8 mouse cellular contexts compared by ENCODE assay signal in the genomic region with DNA sequence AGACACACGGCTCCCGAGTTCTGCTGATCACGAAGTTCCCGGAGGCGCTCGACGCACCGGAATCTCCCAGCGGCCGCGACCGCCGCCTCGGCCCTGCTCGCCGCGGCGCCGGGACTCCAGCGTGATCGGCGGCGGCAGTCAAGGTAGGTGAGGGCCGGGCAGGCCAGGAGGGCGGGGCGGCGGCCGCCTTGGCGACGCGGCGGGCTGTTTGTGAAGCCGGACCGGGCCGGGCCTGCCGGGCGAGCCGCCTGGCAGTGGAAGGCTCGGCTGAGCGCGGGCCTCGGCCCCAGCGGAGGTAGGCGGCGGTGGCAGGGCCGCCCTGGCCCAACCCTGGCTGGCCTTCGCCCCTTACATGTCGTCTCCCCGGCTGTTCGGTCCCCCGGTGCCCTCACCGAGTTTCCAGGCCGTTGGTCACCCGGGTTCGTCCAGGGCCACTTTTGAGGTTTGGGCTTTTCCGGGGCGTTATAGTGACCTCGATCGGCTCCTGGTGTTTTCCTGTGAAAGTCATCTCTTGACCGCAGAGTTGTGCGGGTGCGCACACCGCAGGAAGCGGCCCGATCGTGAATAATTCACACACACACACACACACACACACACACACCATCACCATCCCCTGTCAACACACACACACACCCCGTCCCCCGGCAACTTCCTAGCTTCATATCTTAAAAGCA. TPM values are rescaled to one million over a fixed set of nuclear protein-coding genes. Genes with fewer than 3 reads are reported as not detected.
DNase-seq lines count a peak whose midpoint lies in the region; ATAC-seq and TF ChIP-seq lines count a peak whose summit lies in the region.

No protein-coding gene starts in this region.

- no peaks in the 10 kb centered on the region for H3K9me3 ChIP-seq in embryonic facial prominence, embryonic 12.5 days
- H3K9me3 ChIP-seq in intestine, embryonic 14.5 days (ENCODE audit: control insufficient read depth, low read length), result no peaks in the 10 kb centered on the region
- no peaks in the 10 kb centered on the region for H3K9me3 ChIP-seq in midbrain, embryonic 13.5 days

- H3K9ac ChIP-seq in heart, adult 2 months (ENCODE audit: low read depth, low read length), result peak overlapping the region; percentile 94
- peak overlapping the region; percentile 96 for H3K9ac ChIP-seq in embryonic facial prominence, embryonic 12.5 days
- H3K9ac ChIP-seq in intestine, embryonic 14.5 days (ENCODE audit: low read length), result peak overlapping the region; percentile 96
- H3K9ac ChIP-seq in midbrain, embryonic 13.5 days (replicated peaks), result peak overlapping the region; percentile 97

- no peak for TF ChIP-seq EP300 in heart, adult 2 months (IDR thresholded peaks at IDR 0.05; ENCODE audit: insufficient read depth, low read depth, low read length)

- peak overlapping the region; percentile 91 for H3K4me3 ChIP-seq in heart, adult 2 months
- peak overlapping the region; percentile 90 for H3K4me3 ChIP-seq in embryonic facial prominence, embryonic 12.5 days
- peak overlapping the region; percentile 94 for H3K4me3 ChIP-seq in intestine, embryonic 14.5 days (ENCODE audit: low read depth, low read length)
- H3K4me3 ChIP-seq in midbrain, embryonic 13.5 days (replicated peaks), result peak overlapping the region; percentile 97

- peak overlapping the region; percentile 68 for H3K4me2 ChIP-seq in embryonic facial prominence, embryonic 12.5 days (replicated peaks)
- H3K4me2 ChIP-seq in intestine, embryonic 14.5 days (ENCODE audit: low read length), result peak overlapping the region; percentile 88
- peak overlapping the region; percentile 94 for H3K4me2 ChIP-seq in midbrain, embryonic 13.5 days (replicated peaks)

- TF ChIP-seq CTCF in heart, adult 2 months (IDR thresholded peaks at IDR 0.05), result no peak

- DNase-seq in heart, adult 2 months, result no peak
- no peak for DNase-seq in heart, postnatal 14 days
- DNase-seq in intestine, embryonic 14.5 days (ENCODE audit: low spot score), result peak; percentile 72
- DNase-seq in thymus, postnatal 4 days, result no peak
- no peak for DNase-seq in ovary, postnatal 10 days (ENCODE audit: low spot score)

- intact Hi-C loops in heart, adult 2 months (cut with DNase I), result loop anchor here (2.0 to 5.0 kb wide), 4 partner anchors 63 to 251 kb away; a partner anchor contains a TSS
- intact Hi-C loops in heart, postnatal 14 days (cut with DNase I), result loop anchor here (5.0 to 10.0 kb wide), 3 partner anchors 71 to 249 kb away; no protein-coding TSS in a partner anchor

- H3K4me1 ChIP-seq in heart, adult 2 months (ENCODE audit: control insufficient read depth, insufficient read depth, low read length), result peaks cover 7% of the 10 kb centered on the region
- H3K4me1 ChIP-seq in embryonic facial prominence, embryonic 12.5 days, result peaks cover 25% of the 10 kb centered on the region; the same call in 1 of the 2 replicates
- peaks cover 24% of the 10 kb centered on the region; the same call in 1 of the 2 replicates for H3K4me1 ChIP-seq in intestine, embryonic 14.5 days (replicated peaks; ENCODE audit: control insufficient read depth, insufficient read depth, low read length)
- H3K4me1 ChIP-seq in midbrain, embryonic 13.5 days (replicated peaks), result peaks cover 31% of the 10 kb centered on the region

- no peaks in the 10 kb centered on the region for H3K27me3 ChIP-seq in heart, adult 2 months (ENCODE audit: control insufficient read depth, insufficient read depth, low read length)
- H3K27me3 ChIP-seq in embryonic facial prominence, embryonic 12.5 days, result no peaks in the 10 kb centered on the region
- H3K27me3 ChIP-seq in intestine, embryonic 14.5 days (replicated peaks; ENCODE audit: control insufficient read depth, insufficient read depth, low read length), result no peaks in the 10 kb centered on the region
- peaks cover 5% of the 10 kb centered on the region; the same call in 1 of the 2 replicates for H3K27me3 ChIP-seq in midbrain, embryonic 13.5 days

- TF ChIP-seq POLR2A in heart, adult 2 months (IDR thresholded peaks at IDR 0.05; ENCODE audit: insufficient read depth, low read depth, low read length), result no peak

- ATAC-seq in CD4-positive, CD25-positive, alpha-beta regulatory T cell, adult 4 months, result peak; percentile 57
- ATAC-seq in embryonic facial prominence, embryonic 12.5 days (ENCODE audit: insufficient number of reproducible peaks, insufficient read depth, low FRiP score, low TSS enrichment), result peak; percentile 61
- peak; percentile 74 for ATAC-seq in intestine, embryonic 14.5 days (replicated peaks; ENCODE audit: low FRiP score, low TSS enrichment, low read depth)
- ATAC-seq in midbrain, embryonic 13.5 days, result peak; percentile 82

- H3K36me3 ChIP-seq in heart, adult 2 months (ENCODE audit: control insufficient read depth, insufficient read depth, low read length), result peaks cover 11% of the 10 kb centered on the region
- H3K36me3 ChIP-seq in embryonic facial prominence, embryonic 12.5 days, result peaks cover 13% of the 10 kb centered on the region
- peaks cover 23% of the 10 kb centered on the region for H3K36me3 ChIP-seq in intestine, embryonic 14.5 days (ENCODE audit: control insufficient read depth, insufficient read depth, low read length)
- peaks cover 15% of the 10 kb centered on the region for H3K36me3 ChIP-seq in midbrain, embryonic 13.5 days

- under 1% methylated on average over 59 of the region's 68 CpGs for WGBS in heart, adult 2 months
- WGBS in embryonic facial prominence, embryonic 12.5 days, result under 1% methylated on average over 68 of the region's 68 CpGs
- WGBS in intestine, embryonic 14.5 days, result under 1% methylated on average over 68 of the region's 68 CpGs
- whole genome bisulfite sequencing in midbrain, embryonic 13.5 days, result under 1% methylated on average over 57 of the region's 68 CpGs

- H3K79me2 ChIP-seq in heart, adult 2 months (replicated peaks; ENCODE audit: control insufficient read depth, insufficient read depth, low read length), result peaks cover 2% of the 10 kb centered on the region

- peak overlapping the region; percentile 91 for H3K27ac ChIP-seq in heart, adult 2 months
- peak overlapping the region; percentile 93 for H3K27ac ChIP-seq in embryonic facial prominence, embryonic 12.5 days
- H3K27ac ChIP-seq in intestine, embryonic 14.5 days (ENCODE audit: low read depth), result peak overlapping the region; percentile 97
- H3K27ac ChIP-seq in midbrain, embryonic 13.5 days, result peak overlapping the region; percentile 93

RNA-seq across cellular contexts. Expression of a gene that starts 0.4 kb away (rescaled TPM):
- total RNA-seq in heart, adult 2 months (2021), result 10 to 100 TPM; 15.5 to 16.6 TPM
- 3.8 and 5.5 TPM in 2 replicates for polyA plus RNA-seq in heart, adult 2 months (2012; rRNA removed)
- total RNA-seq in heart, postnatal 14 days (2021), result 10 to 100 TPM; 16.8 to 20.0 TPM
- polyA plus RNA-seq in CD4-positive, CD25-positive, alpha-beta regulatory T cell, adult 4 months (2017; shearing (Covaris generic)), result 10 to 100 TPM; 25.6 to 25.7 TPM
- 53.8 and 54.8 TPM in 2 replicates for polyA plus RNA-seq in embryonic facial prominence, embryonic 12.5 days (2016; fragmentation: Nextera tagmentation; extraction: Ambion mirVana)
- polyA plus RNA-seq in intestine, embryonic 14.5 days (2014; fragmentation: Nextera tagmentation; extraction: Ambion mirVana), result 38.6 and 42.8 TPM in 2 replicates
- polyA plus RNA-seq in midbrain, embryonic 13.5 days (2015; fragmentation: Nextera tagmentation; extraction: Ambion mirVana), result 37.3 and 39.4 TPM in 2 replicates

RNA-seq across cellular contexts. Expression of a gene that starts 3.8 kb away (rescaled TPM):
- under 1 TPM; 0.11 to 0.13 TPM for total RNA-seq in heart, adult 2 months (2021)
- polyA plus RNA-seq in heart, adult 2 months (2012; rRNA removed), result 0.16 and 0.29 TPM in 2 replicates
- under 1 TPM; 0.19 to 0.22 TPM for total RNA-seq in heart, postnatal 14 days (2021)
- under 1 TPM; 0.44 to 0.68 TPM for polyA plus RNA-seq in CD4-positive, CD25-positive, alpha-beta regulatory T cell, adult 4 months (2017; shearing (Covaris generic))
- polyA plus RNA-seq in embryonic facial prominence, embryonic 12.5 days (2016; fragmentation: Nextera tagmentation; extraction: Ambion mirVana), result 0.95 and 1.2 TPM in 2 replicates
- 0.57 and 0.69 TPM in 2 replicates for polyA plus RNA-seq in intestine, embryonic 14.5 days (2014; fragmentation: Nextera tagmentation; extraction: Ambion mirVana)
- 0.71 and 0.87 TPM in 2 replicates for polyA plus RNA-seq in midbrain, embryonic 13.5 days (2015; fragmentation: Nextera tagmentation; extraction: Ambion mirVana)
